Mouse (Mus musculus): ENCODE measurements at regions not wholly inside any gene's neighbourhood (a gene's known extent, or its start where the extent isn't known, plus 50 kb on each side); places are given as distances from the start of the nearest gene placed in this dataset.

GRCm38 (mm10) chr2:132472126-132472525, 86.9 kb upstream of the Prokr2 start:
- no peak for DNase-seq (ENCODE audit: low spot score in 2 of 2)

- no peak for DNase-seq (ENCODE audit: low spot score in 2 of 2)
Observed at GRCm38 (mm10) chr2:132468957-132469642, 83.9 kb upstream of the Prokr2 start.

GRCm38 (mm10) chr2:132455029-132455428, 69.8 kb upstream of the Prokr2 start:
- no peak for DNase-seq (ENCODE audit: low spot score in 2 of 2)

DNA sequence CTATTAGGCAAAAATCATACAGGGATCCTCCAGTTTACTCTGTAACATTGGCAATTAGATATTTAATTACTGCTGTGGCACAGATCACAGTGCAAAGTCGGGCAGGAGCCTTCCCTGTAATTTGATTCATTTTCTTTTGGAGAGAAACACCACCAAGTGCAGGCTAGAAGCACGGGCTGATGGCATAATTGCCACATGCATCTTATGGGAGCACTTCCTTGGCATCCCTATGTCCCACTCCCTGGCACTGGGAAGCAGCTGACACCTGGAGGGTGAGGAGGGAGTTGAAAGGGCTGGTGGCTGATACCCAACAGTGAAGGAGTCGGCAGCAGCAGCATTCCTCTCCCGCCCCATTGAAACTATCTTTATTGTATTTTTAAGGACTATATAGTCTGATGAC, 64.1 kb upstream of the Prokr2 start:
- DNase-seq (ENCODE audit: low spot score in 2 of 2): no peak

DNA sequence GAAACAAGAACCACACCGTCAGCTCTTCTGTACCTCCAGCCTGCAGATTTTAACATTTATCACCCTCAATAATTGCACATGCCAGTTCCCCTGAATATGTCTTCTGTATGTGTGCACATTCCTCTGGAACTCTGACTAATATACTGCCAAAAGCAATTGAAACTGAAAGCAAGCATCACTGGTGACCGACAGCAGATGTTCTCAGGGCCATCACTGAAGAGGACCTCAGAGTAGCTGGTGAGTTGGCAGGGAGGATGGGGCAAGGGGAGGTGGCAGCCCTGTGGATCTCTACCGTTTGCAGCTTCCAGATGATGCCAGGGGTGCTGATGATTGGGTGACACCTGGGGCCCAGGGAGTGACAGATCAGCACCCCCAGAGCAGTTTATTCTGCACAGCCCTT, 62.6 kb upstream of the Prokr2 start:
- no peak for DNase-seq (ENCODE audit: low spot score in 2 of 2)

DNA sequence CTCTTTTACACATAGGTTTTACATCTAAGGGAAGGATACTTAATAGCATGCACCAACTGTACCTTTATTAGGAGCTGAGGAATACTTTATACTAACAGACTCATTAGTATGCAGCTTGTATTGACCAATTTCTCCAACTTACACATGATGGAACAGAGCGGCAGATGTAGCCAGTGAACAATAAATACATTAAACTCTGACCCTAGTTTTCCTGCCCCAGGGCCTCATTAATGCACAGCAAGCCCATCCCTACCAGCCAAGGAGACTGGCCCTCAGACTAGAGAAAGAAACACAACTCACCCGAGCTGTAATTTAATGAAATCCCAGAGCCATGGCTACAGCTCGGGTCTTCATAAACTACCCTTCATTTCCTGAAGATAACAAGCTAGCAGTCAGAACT, 60.8 kb upstream of the Prokr2 start:
- no peak for DNase-seq (ENCODE audit: low spot score in 2 of 2)

DNA sequence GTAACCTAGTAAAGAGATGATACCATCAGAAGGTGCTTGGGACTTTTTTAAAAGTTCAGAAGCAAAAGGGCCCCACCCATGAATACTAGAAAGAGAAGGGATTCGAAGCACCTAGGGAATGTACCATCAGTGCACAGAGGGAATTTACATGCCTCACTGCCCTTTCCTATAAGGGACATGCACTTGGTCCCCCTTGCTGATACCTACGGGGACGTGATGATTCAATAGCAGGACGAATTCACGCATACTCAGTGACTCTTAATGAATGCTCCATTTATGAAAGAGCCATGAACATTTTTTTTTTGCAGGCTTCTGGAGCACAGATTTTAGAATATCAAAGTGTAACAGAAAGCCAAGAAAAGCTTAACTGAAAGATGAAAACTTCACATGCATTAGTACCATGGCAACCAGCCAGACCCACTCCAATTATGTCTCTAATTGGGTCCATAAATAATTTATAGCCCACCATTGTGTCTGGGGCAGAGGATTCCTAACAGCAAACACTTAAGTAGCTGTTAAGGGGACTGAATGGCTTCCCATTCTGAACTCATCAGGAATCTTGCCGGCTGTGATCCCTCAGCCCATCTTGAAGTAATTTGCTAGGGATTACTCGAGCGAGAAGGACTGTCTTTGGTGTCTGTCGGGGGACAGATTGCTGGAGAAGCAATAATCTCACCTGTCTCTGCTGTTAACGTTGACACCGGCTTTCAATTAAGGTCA, 59.4 kb upstream of the Prokr2 start:
- peak in 1 of 2 experiments; percentile 18 for DNase-seq (ENCODE audit: low spot score in 2 of 2)
